ENCODE assay signal across 14 mouse cellular contexts in the genomic region with DNA sequence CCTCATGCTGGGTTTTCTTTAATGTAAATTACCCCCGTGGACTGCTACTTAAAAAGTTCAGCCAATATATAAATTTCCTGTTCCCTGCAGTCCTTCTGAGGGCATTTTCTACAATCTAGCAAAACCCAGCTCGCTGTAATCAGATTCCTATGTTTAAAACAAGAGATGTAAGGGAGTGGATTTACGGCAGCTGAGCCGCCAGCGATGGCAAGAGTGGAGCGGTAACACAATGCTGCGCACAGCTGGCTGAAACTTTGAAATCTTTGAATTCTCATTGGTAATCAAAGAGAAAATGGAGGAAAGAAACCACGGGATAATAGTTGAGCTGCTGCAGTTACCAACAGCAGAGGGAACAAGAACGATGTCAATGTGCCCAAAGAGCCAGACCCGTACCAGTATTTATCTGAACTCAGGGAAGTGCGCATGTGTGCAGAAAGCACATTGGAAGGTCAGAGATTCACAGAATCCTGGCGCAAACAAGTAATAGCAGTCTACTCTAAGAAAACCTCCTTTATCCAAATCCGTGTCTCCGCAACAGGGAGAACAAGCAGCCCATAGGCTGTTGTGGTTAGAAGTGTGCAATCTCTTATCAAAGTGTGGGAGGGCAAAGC.
DNase-seq lines count a peak whose midpoint lies in the region; ATAC-seq lines count a peak whose summit lies in the region.
"Had no signal": no experiment of that assay in that cellular context is flagged by ENCODE, and none has a peak within 500 bp of the region (broad histone marks: within the 10 kb centered on the region; RNA-seq: fewer than 3 reads in every experiment).

No protein-coding gene starts in this region.

- H3K9ac ChIP-seq in kidney, embryonic 14.5 days (ENCODE audit: low read depth, low read length) = no peak overlapping the region
- H3K9ac ChIP-seq in forebrain, embryonic 11.5 days (ENCODE audit: low read length) = no peak overlapping the region
- no peak overlapping the region for H3K9ac ChIP-seq in intestine, embryonic 16.5 days (ENCODE audit: low read depth, low read length)
- no peak overlapping the region for H3K9ac ChIP-seq in neural tube, embryonic 15.5 days (replicated peaks)

- H3K27ac ChIP-seq in kidney, embryonic 14.5 days (ENCODE audit: low read depth, low read length) = no peak overlapping the region
- no peak overlapping the region for H3K27ac ChIP-seq in forebrain, embryonic 11.5 days (ENCODE audit: low read depth, low read length)
- H3K27ac ChIP-seq in intestine, embryonic 16.5 days (ENCODE audit: low read length) = no peak overlapping the region
- no peak overlapping the region for H3K27ac ChIP-seq in neural tube, embryonic 15.5 days (replicated peaks)
- H3K27ac ChIP-seq: macrophage had no signal

- H3K4me2 ChIP-seq in kidney, embryonic 14.5 days (replicated peaks; ENCODE audit: low read depth, low read length) = peak overlapping the region; percentile 30; the same call in 1 of the 2 replicates
- no peak overlapping the region for H3K4me2 ChIP-seq in forebrain, embryonic 11.5 days (ENCODE audit: low read depth, low read length, severe bottlenecking)
- H3K4me2 ChIP-seq in intestine, embryonic 16.5 days (ENCODE audit: low read depth, low read length) = peak overlapping the region; percentile 36
- peak overlapping the region; percentile 8 for H3K4me2 ChIP-seq in neural tube, embryonic 15.5 days

- no peak for DNase-seq in kidney, adult 11 months
- no peak for DNase-seq in forebrain, embryonic 11.5 days (ENCODE audit: low spot score)
- no peak for DNase-seq in lung, postnatal 4 days
- no peak for DNase-seq in gastrocnemius, postnatal 14 days
- DNase-seq in right cerebral cortex, postnatal 36 days (ENCODE audit: low spot score in 2 of 2) = no peak
- DNase-seq: adrenal gland, postnatal 25 days; B cell, adult 2 months; heart, adult 18-20 months; kidney, adult 18-20 months; spleen, adult 18-20 months had no signal

- H3K4me3 ChIP-seq in kidney, embryonic 14.5 days (ENCODE audit: low read length) = no peak overlapping the region
- no peak overlapping the region for H3K4me3 ChIP-seq in forebrain, embryonic 11.5 days (ENCODE audit: low read depth, low read length)
- no peak overlapping the region for H3K4me3 ChIP-seq in intestine, embryonic 16.5 days (ENCODE audit: low read length)
- H3K4me3 ChIP-seq in neural tube, embryonic 15.5 days (replicated peaks) = no peak overlapping the region

- ATAC-seq in kidney, embryonic 14.5 days (ENCODE audit: low FRiP score, low TSS enrichment) = peak; percentile 75; the same call in 1 of the 2 replicates
- ATAC-seq in forebrain, embryonic 11.5 days (replicated peaks; ENCODE audit: low FRiP score) = 0 out of 2 replicates have a peak, but pooled peaks have one; percentile 36
- ATAC-seq in intestine, embryonic 16.5 days = no peak
- no peak for ATAC-seq in neural tube, embryonic 15.5 days (ENCODE audit: low FRiP score)

- no peaks in the 10 kb centered on the region for H3K27me3 ChIP-seq in kidney, embryonic 14.5 days (ENCODE audit: control insufficient read depth, insufficient read depth, low read length)
- H3K27me3 ChIP-seq in forebrain, embryonic 11.5 days (ENCODE audit: control insufficient read depth, insufficient read depth, low read length) = no peaks in the 10 kb centered on the region
- H3K27me3 ChIP-seq in intestine, embryonic 16.5 days (replicated peaks; ENCODE audit: control insufficient read depth, insufficient read depth, low read length) = no peaks in the 10 kb centered on the region
- no peaks in the 10 kb centered on the region for H3K27me3 ChIP-seq in neural tube, embryonic 15.5 days (replicated peaks)

- 52% methylated on average over 14 of the region's 14 CpGs for WGBS in kidney, embryonic 14.5 days
- WGBS in forebrain, embryonic 11.5 days = 63% methylated on average over 14 of the region's 14 CpGs
- WGBS in intestine, embryonic 16.5 days = 53% methylated on average over 14 of the region's 14 CpGs
- 63% methylated on average over 14 of the region's 14 CpGs for WGBS in neural tube, embryonic 15.5 days

- H3K4me1 ChIP-seq in kidney, embryonic 14.5 days (ENCODE audit: control insufficient read depth, insufficient read depth, low read length) = peaks cover 8% of the 10 kb centered on the region; the same call in 1 of the 2 replicates
- no peaks in the 10 kb centered on the region for H3K4me1 ChIP-seq in forebrain, embryonic 11.5 days (replicated peaks; ENCODE audit: control insufficient read depth, insufficient read depth, low read length)
- no peaks in the 10 kb centered on the region for H3K4me1 ChIP-seq in intestine, embryonic 16.5 days (ENCODE audit: control insufficient read depth, insufficient read depth, low read length)
- 0 out of 2 replicates have a peak, but pooled peaks cover 3% of the 10 kb centered on the region for H3K4me1 ChIP-seq in neural tube, embryonic 15.5 days

- H3K36me3 ChIP-seq in kidney, embryonic 14.5 days (ENCODE audit: control insufficient read depth, insufficient read depth, low read length) = no peaks in the 10 kb centered on the region
- no peaks in the 10 kb centered on the region for H3K36me3 ChIP-seq in forebrain, embryonic 11.5 days (ENCODE audit: control insufficient read depth, insufficient read depth, low read length)
- no peaks in the 10 kb centered on the region for H3K36me3 ChIP-seq in intestine, embryonic 16.5 days (ENCODE audit: control insufficient read depth, insufficient read depth, low read length)
- no peaks in the 10 kb centered on the region for H3K36me3 ChIP-seq in neural tube, embryonic 15.5 days

- intact Hi-C loops in gastrocnemius, postnatal 14 days (cut with DNase I; ENCODE audit: low total_unique reads) = no loop called here

- no peaks in the 10 kb centered on the region for H3K9me3 ChIP-seq in kidney, embryonic 14.5 days (ENCODE audit: control insufficient read depth, low read length)
- no peaks in the 10 kb centered on the region for H3K9me3 ChIP-seq in forebrain, embryonic 11.5 days (ENCODE audit: control insufficient read depth, low read length)
- H3K9me3 ChIP-seq in intestine, embryonic 16.5 days (ENCODE audit: control insufficient read depth, low read length) = no peaks in the 10 kb centered on the region
- no peaks in the 10 kb centered on the region for H3K9me3 ChIP-seq in neural tube, embryonic 15.5 days (replicated peaks)

Comparison
In these comparisons a context has a peak if more than half of its experiments do, and no peak if none do; other contexts are left out.
1. ATAC-seq: peak in kidney, embryonic 14.5 days (single experiment) and forebrain, embryonic 11.5 days (single experiment); none in intestine, embryonic 16.5 days (single experiment) and neural tube, embryonic 15.5 days (single experiment).